Mouse (Mus musculus): Measurements from ENCODE around the gene Esyt1. TPM values are rescaled to one million over a fixed set of nuclear protein-coding genes. Genes with fewer than 3 reads are reported as not detected.

The Esyt1 gene
- polyA plus RNA-seq, 1 experiment from 2014 or later, result 19.4 TPM

DNA sequence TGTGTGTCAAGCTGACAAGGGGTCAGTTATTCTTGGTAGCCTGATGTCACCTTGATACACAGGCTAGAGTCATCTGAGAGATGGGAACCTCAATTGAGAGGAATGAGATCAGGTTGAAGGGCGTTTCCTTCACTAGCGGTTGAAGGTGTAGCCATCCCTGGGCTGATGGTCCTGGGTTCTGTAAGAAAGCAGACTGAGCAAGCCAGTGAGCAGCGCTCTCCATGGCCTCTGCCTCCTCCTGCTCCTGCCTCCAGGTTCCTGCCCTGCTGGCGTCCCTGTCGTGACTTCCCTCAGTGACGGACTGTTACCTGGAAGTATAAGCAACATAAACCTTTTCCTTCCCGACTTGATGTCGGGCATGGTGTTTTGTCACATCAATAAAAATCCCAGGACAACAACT, 22.1 kb downstream of the Esyt1 start:
- Histone ChIP-seq H3K9me3 (replicated peaks) (no peaks in the 10 kb centered on the region), H3K27ac (no peak overlapping the region), H3K4me1 (replicated peaks) (peaks cover 20% of the 10 kb centered on the region), H3K27me3 (no peaks in the 10 kb centered on the region), H3K9ac (no peak overlapping the region), H3K36me3 (no peaks in the 10 kb centered on the region), H3K4me3 (no peak overlapping the region), H3K4me2 (no peak overlapping the region)
- no peak for ATAC-seq (replicated peaks; ENCODE audit: insufficient number of reproducible peaks, insufficient read depth, low FRiP score, low read depth)
- 75% methylated on average over 8 of the region's 8 CpGs for WGBS

DNA sequence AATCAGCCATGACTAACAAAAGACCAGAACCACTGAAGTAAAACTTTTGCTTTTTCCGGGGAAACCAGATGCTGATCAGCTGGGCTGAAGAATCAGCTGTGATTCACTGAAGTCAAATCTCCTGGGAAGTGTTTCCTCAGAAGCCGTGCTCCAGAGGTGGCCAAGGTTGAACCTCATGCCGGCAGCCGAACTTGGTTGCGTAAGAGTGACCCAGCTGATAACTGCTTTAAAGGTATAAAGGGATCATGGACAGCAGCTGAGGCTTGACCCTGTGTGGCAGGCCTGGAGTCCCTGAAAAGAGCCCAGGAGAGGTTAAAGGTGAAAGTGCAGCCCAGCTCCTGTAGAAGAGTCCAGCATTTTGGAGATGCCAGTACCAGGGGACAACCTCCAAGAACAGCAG, 23.3 kb downstream of the Esyt1 start:
- Histone ChIP-seq H3K36me3 (no peaks in the 10 kb centered on the region), H3K4me2 (no peak overlapping the region), H3K4me3 (no peak overlapping the region), H3K9me3 (replicated peaks) (no peaks in the 10 kb centered on the region), H3K4me1 (replicated peaks) (peaks cover 26% of the 10 kb centered on the region), H3K27ac (no peak overlapping the region), H3K9ac (no peak overlapping the region), H3K27me3 (no peaks in the 10 kb centered on the region)
- ATAC-seq (replicated peaks; ENCODE audit: insufficient number of reproducible peaks, insufficient read depth, low FRiP score, low read depth), result no peak
- 79% methylated on average over 5 of the region's 5 CpGs for WGBS

DNA sequence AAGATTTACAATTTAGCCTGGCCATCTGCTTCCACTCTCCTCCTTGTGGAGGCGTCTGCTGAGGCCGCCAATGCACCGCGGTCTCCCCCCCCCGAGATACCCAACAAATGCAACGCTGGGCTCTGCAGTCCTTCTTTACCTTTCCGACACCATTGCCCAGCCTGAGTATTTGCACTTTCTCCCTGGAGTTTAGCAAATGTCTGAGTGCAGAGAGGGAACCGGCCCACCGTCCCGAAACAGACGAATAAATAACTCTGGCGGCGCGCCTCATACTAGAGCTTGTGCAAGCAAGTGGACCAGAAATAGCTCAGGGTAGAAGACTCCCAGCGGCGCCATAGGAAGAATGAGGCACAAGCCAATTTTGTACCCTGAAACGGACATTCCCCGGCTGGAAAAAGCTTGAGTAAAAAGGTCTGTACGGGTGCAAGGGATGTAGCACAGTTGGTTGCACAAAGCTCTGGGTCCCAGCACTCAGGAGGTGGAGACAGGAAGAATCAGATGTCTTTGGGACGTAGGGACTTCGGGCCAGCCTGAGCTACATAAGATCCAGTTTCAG, 26.5 kb downstream of the Esyt1 start:
- Histone ChIP-seq H3K27ac (peak overlapping the region; percentile 94), H3K36me3 (no peaks in the 10 kb centered on the region), H3K9ac (peak overlapping the region; percentile 67), H3K27me3 (no peaks in the 10 kb centered on the region), H3K4me2 (peak overlapping the region; percentile 75), H3K9me3 (replicated peaks) (no peaks in the 10 kb centered on the region), H3K4me1 (replicated peaks) (peaks cover 42% of the 10 kb centered on the region), H3K4me3 (peak overlapping the region; percentile 61)
- ATAC-seq (replicated peaks; ENCODE audit: insufficient number of reproducible peaks, insufficient read depth, low FRiP score, low read depth), result peak; percentile 20
- 1% methylated on average over 21 of the region's 21 CpGs for WGBS

DNA sequence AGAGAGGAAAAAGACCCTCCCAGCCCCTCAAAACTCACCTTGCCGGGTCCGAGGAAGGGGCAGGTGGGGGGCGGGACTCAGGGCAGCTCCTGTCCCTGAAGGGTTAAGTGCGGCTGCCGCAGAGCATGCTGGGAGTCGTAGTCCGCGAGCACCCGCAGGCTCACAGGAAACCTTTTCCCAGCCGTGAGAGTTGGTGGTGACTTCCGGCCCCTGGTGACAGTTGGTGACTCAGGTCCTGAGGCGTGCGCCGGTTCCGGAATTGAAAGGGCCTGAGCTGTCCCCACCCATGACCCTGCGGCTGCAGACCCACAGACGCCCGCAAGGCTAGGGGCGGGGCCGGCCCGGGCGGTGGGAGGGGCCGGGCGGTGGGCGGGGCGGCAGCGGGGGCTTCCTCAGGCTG, 27.1 kb downstream of the Esyt1 start, which contains the start of gene Myl6b:
Gene Myl6b (minus strand): TSS at position 96 of the 400 bp plus-strand sequence.
- Histone ChIP-seq H3K9me3 (replicated peaks) (no peaks in the 10 kb centered on the region), H3K27ac (peak within 1 kb of the TSS; percentile 94), H3K36me3 (no peaks in the 10 kb centered on the region), H3K27me3 (no peaks in the 10 kb centered on the region), H3K9ac (peak within 1 kb of the TSS; percentile 67), H3K4me1 (replicated peaks) (peaks cover 41% of the 10 kb centered on the region), H3K4me2 (peak within 1 kb of the TSS; percentile 75), H3K4me3 (peak within 1 kb of the TSS; percentile 61)
- ATAC-seq (replicated peaks; ENCODE audit: insufficient number of reproducible peaks, insufficient read depth, low FRiP score, low read depth), result peak; percentile 92
- WGBS, result under 1% methylated on average over 27 of the region's 27 CpGs

DNA sequence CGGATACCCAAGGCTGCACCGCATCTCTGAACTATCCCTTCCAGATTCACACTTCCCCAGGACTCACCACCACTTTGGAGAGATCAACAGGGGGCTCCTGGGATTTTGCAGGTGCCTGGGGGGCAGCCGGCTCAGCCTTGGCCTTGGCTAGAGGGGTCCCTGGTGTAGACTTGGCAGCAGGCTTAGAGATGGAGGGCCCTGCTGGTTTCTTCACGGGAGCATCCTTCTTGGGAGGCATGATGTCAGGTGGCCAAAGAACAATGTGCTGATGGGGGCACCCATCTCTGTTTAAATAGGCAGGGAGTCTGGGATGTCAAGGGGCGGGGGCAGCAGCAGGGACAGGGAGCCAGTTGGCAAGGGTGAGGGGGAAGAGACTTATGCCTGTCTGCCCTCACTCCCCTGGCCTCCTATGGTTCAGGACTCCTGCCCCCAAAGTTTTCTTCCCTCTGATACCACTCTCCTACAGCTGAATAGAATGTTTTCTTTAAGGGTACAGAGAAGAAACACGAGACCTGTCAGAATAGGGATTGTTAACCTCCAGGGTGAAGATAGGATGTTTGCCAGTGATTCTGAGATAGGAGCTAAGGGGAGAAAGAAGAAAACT, 28.4 kb downstream of the Esyt1 start:
- Histone ChIP-seq H3K4me2 (no peak overlapping the region), H3K27ac (no peak overlapping the region), H3K27me3 (no peaks in the 10 kb centered on the region), H3K4me1 (replicated peaks) (peaks cover 41% of the 10 kb centered on the region), H3K36me3 (no peaks in the 10 kb centered on the region), H3K9me3 (replicated peaks) (no peaks in the 10 kb centered on the region), H3K4me3 (no peak overlapping the region), H3K9ac (no peak overlapping the region)
- ATAC-seq (replicated peaks; ENCODE audit: insufficient number of reproducible peaks, insufficient read depth, low FRiP score, low read depth), result no peak
- WGBS, result 36% methylated on average over 6 of the region's 6 CpGs

- no peak overlapping the region for H3K4me2 ChIP-seq
- WGBS, result 38% methylated on average over 6 of the region's 6 CpGs
- H3K27me3 ChIP-seq, result no peaks in the 10 kb centered on the region
- H3K36me3 ChIP-seq, result no peaks in the 10 kb centered on the region
- no peaks in the 10 kb centered on the region for H3K9me3 ChIP-seq (replicated peaks)
- H3K9ac ChIP-seq, result no peak overlapping the region; the same call in 1 of the 2 replicates
- peak overlapping the region; percentile 55 for H3K27ac ChIP-seq
- no peak for ATAC-seq (replicated peaks; ENCODE audit: insufficient number of reproducible peaks, insufficient read depth, low FRiP score, low read depth)
- H3K4me1 ChIP-seq (replicated peaks), result peaks cover 47% of the 10 kb centered on the region
- H3K4me3 ChIP-seq, result no peak overlapping the region
These were observed 29.1 kb downstream of the Esyt1 start for GRCm38 (mm10) chr10:128496509-128497077.

DNA sequence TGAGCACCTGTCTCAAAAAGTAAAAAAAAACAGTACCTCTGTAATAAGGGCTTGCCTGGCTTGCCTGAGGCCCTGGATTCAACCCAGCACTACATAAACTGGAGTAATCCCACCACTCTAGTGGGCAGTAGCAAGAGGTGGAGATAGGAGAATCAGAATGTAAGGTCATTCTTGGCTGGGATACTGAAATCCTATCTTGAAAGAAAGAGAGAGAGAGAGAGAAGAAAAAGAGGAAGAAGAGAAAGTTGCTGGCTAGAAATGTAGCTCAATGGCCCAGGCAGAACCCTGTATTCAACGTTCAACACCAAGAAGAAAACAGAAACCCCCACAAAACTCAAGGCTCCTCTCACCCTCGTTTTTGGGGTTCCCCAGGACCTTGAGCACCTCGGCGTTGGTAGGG, 29.8 kb downstream of the Esyt1 start:
- H3K4me2 ChIP-seq, result no peak overlapping the region
- no peak overlapping the region for H3K4me3 ChIP-seq
- H3K9ac ChIP-seq, result no peak overlapping the region
- no peaks in the 10 kb centered on the region for H3K36me3 ChIP-seq
- 79% methylated on average over 4 of the region's 4 CpGs for WGBS
- H3K9me3 ChIP-seq (replicated peaks), result no peaks in the 10 kb centered on the region
- H3K27ac ChIP-seq, result peak overlapping the region; percentile 55
- no peaks in the 10 kb centered on the region for H3K27me3 ChIP-seq
- no peak for ATAC-seq (replicated peaks; ENCODE audit: insufficient number of reproducible peaks, insufficient read depth, low FRiP score, low read depth)
- H3K4me1 ChIP-seq (replicated peaks), result peaks cover 54% of the 10 kb centered on the region

DNA sequence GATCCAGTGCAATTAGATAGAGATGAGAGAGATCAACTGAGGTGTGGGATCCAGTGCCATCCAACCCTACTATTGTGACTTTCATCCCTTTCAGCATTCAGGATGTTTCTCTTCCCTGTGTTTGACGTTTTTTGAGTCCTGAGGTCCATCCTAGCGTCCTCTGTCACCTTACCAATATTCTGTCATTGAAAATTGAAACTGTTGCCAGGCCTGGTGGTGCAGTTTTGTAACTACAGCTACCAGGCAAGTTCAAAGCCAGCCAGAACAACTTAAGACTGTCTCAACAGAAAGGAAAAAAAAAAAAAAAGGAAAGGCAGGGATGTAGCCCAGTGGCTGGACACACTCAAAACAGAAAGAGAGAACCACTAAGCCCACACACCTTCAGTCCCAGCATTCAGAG, 30.4 kb downstream of the Esyt1 start:
- H3K27ac ChIP-seq, result peak overlapping the region; percentile 98
- H3K36me3 ChIP-seq, result peaks cover 4% of the 10 kb centered on the region; the same call in 1 of the 2 replicates
- peak overlapping the region; percentile 89 for H3K9ac ChIP-seq
- WGBS, result 70% methylated on average over 2 of the region's 2 CpGs
- peaks cover 61% of the 10 kb centered on the region for H3K4me1 ChIP-seq (replicated peaks)
- H3K4me2 ChIP-seq, result peak overlapping the region; percentile 77
- H3K27me3 ChIP-seq, result no peaks in the 10 kb centered on the region
- H3K9me3 ChIP-seq (replicated peaks), result no peaks in the 10 kb centered on the region
- no peak for ATAC-seq (replicated peaks; ENCODE audit: insufficient number of reproducible peaks, insufficient read depth, low FRiP score, low read depth)
- peak overlapping the region; percentile 93 for H3K4me3 ChIP-seq

GRCm38 (mm10) chr10:128494667-128495245, 30.9 kb downstream of the Esyt1 start:
- Histone ChIP-seq H3K9me3 (replicated peaks) (no peaks in the 10 kb centered on the region), H3K4me1 (replicated peaks) (peaks cover 63% of the 10 kb centered on the region), H3K27ac (peak overlapping the region; percentile 98), H3K9ac (peak overlapping the region; percentile 89), H3K27me3 (no peaks in the 10 kb centered on the region), H3K4me3 (peak overlapping the region; percentile 93), H3K36me3 (peaks cover 9% of the 10 kb centered on the region), H3K4me2 (peak overlapping the region; percentile 77)
- WGBS, result 39% methylated on average over 11 of the region's 11 CpGs
- no peak for ATAC-seq (replicated peaks; ENCODE audit: insufficient number of reproducible peaks, insufficient read depth, low FRiP score, low read depth)

GRCm38 (mm10) chr10:128493695-128494666, 31.7 kb downstream of the Esyt1 start, which contains the start of gene Myl6:
Myl6 (minus strand) TSS chr10:128494145.
- WGBS, result under 1% methylated on average over 45 of the region's 45 CpGs
- Histone ChIP-seq H3K4me1 (replicated peaks) (peaks cover 66% of the 10 kb centered on the region), H3K36me3 (peaks cover 17% of the 10 kb centered on the region), H3K27ac (peak within 1 kb of the TSS; percentile 98), H3K9me3 (replicated peaks) (no peaks in the 10 kb centered on the region), H3K27me3 (no peaks in the 10 kb centered on the region), H3K9ac (peak within 1 kb of the TSS; percentile 95), H3K4me2 (peak within 1 kb of the TSS; percentile 77), H3K4me3 (peak within 1 kb of the TSS; percentile 93)
- peak; percentile 87 for ATAC-seq (replicated peaks; ENCODE audit: insufficient number of reproducible peaks, insufficient read depth, low FRiP score, low read depth)
